In the genomic region with DNA sequence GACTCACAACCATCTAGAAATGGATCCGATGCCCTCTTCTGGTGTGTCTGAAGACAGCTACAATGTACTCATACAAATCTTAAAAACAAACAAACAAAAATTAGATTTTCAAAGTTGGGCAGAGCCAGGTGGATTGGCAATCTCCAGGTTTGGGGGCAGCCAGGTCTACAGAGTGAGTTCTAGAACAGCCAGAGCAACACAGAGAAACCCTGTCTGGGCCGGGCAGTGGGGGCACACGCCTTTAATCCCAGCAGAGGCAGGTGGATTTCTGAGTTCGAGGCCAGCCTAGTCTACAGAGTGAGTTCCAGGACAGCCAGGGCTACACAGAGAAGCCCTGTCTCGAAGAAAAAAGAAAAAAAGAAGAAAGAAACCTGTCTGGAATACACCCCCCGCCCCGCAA, we compare ENCODE assay signal across 10 mouse cellular contexts. TPM values are rescaled to one million over a fixed set of nuclear protein-coding genes. Genes with fewer than 3 reads are reported as not detected.
A peak's percentile ranks its signal among the peaks of the same experiment; 100 is the strongest.
DNase-seq lines count a peak whose midpoint lies in the region; ATAC-seq lines count a peak whose summit lies in the region.
"Not testable (repeated sequence)": the region's sequence is repeated elsewhere in the genome, so short reads cannot be mapped to it uniquely, and the experiment has no call there.
"Had no signal": no experiment of that assay in that cellular context is flagged by ENCODE, and none has a peak within 500 bp of the region (broad histone marks: within the 10 kb centered on the region; RNA-seq: fewer than 3 reads in every experiment).

No protein-coding gene starts in this region.

- H3K4me1 ChIP-seq in kidney, embryonic 15.5 days, result peaks cover 78% of the 10 kb centered on the region
- H3K4me1 ChIP-seq in liver, embryonic 12.5 days, result peaks cover 87% of the 10 kb centered on the region
- H3K4me1 ChIP-seq in stomach, embryonic 15.5 days, result peaks cover 31% of the 10 kb centered on the region

- peaks cover 31% of the 10 kb centered on the region for H3K36me3 ChIP-seq in kidney, embryonic 15.5 days
- peaks cover 30% of the 10 kb centered on the region for H3K36me3 ChIP-seq in liver, embryonic 12.5 days
- not testable (repeated sequence) for H3K36me3 ChIP-seq in macrophage (ENCODE audit: inconsistent target); stomach, embryonic 15.5 days

- not testable (repeated sequence) for H3K9ac ChIP-seq in kidney, embryonic 15.5 days; liver, embryonic 12.5 days; stomach, embryonic 15.5 days

- intact Hi-C loops in heart, postnatal 36 days (cut with DNase I), result not testable (repeated sequence)

- not testable (repeated sequence) for H3K9me3 ChIP-seq in kidney, embryonic 15.5 days (replicated peaks); liver, embryonic 12.5 days (replicated peaks); stomach, embryonic 15.5 days

- ATAC-seq in kidney, embryonic 15.5 days (replicated peaks; ENCODE audit: low FRiP score); liver, embryonic 12.5 days; stomach, embryonic 15.5 days (ENCODE audit: insufficient read depth, low FRiP score, low read depth): not testable (repeated sequence)

- peaks cover 26% of the 10 kb centered on the region for H3K79me2 ChIP-seq in macrophage (ENCODE audit: inconsistent target)

- 84% methylated on average over 7 of the region's 7 CpGs for WGBS in kidney, embryonic 15.5 days
- 81% methylated on average over 7 of the region's 7 CpGs for whole genome bisulfite sequencing in liver, embryonic 12.5 days (ENCODE audit: insufficient replicate concordance)
- 84% methylated on average over 5 of the region's 7 CpGs for WGBS in macrophage (ENCODE audit: missing documents)
- 86% methylated on average over 7 of the region's 7 CpGs for WGBS in stomach, embryonic 15.5 days

- peak overlapping the region; percentile 61; the same call in 1 of the 2 replicates for H3K4me3 ChIP-seq in kidney, embryonic 15.5 days (replicated peaks)
- not testable (repeated sequence) for H3K4me3 ChIP-seq in liver, embryonic 12.5 days; macrophage (ENCODE audit: inconsistent target); stomach, embryonic 15.5 days (replicated peaks)

- H3K27ac ChIP-seq in kidney, embryonic 15.5 days, result peak overlapping the region; percentile 88; the same call in 1 of the 2 replicates
- H3K27ac ChIP-seq in liver, embryonic 12.5 days, result peak overlapping the region; percentile 81; the same call in 1 of the 2 replicates
- peak overlapping the region; percentile 66 for H3K27ac ChIP-seq in macrophage
- peak overlapping the region; percentile 77; the same call in 1 of the 2 replicates for H3K27ac ChIP-seq in stomach, embryonic 15.5 days

- H3K4me2 ChIP-seq in kidney, embryonic 15.5 days, result peak overlapping the region; percentile 96; the same call in 1 of the 2 replicates
- H3K4me2 ChIP-seq in liver, embryonic 12.5 days, result 0 out of 2 replicates have a peak overlapping the region, but pooled peaks have one; percentile 89
- H3K4me2 ChIP-seq in stomach, embryonic 15.5 days, result not testable (repeated sequence)

- DNase-seq in cerebellum, adult 9-11 months, result peak; percentile 68
- peak; percentile 93 for DNase-seq in heart, adult 11 months
- peak; percentile 17 to 18 for DNase-seq in heart, postnatal 36 days

- not testable (repeated sequence) for H3K27me3 ChIP-seq in kidney, embryonic 15.5 days; liver, embryonic 12.5 days (replicated peaks); stomach, embryonic 15.5 days (replicated peaks)

RNA-seq across cellular contexts. Expression of a gene that starts 1.2 kb away (rescaled TPM):
- 10 to 100 TPM; 34.2 to 82.1 TPM for total RNA-seq in heart, postnatal 36 days (2021)
- polyA plus RNA-seq in kidney, embryonic 15.5 days (2015; fragmentation: Nextera tagmentation; extraction: Ambion mirVana), result 12.1 and 13.7 TPM in 2 replicates
- 2.5 and 4.0 TPM in 2 replicates for polyA plus RNA-seq in liver, embryonic 12.5 days (2016; fragmentation: Nextera tagmentation; extraction: Ambion mirVana)
- 100 to 1,000 TPM in 3 of 26 experiments, 10 to 100 TPM in 20, 1 to 10 TPM in 3; 2.1 to 182 (median 41.9) TPM for total RNA-seq in macrophage (2018; cell fraction: chromatin; rRNA removed)
- 10 to 100 TPM in 18 of 26 experiments, 1 to 10 TPM in 8; 1.2 to 30.8 (median 12.4) TPM for total RNA-seq in macrophage (2018; cell fraction: cytosol; rRNA removed)
- total RNA-seq in macrophage (2018; cell fraction: nucleus; rRNA removed), result 100 to 1,000 TPM in 2 of 26 experiments, 10 to 100 TPM in 19, 1 to 10 TPM in 5; 3.2 to 114 (median 23.5) TPM
- 8.8 to 17.5 TPM (median 11.6 TPM) in 3 replicates for polyA plus RNA-seq in macrophage (2018)
- 15.4 and 20.3 TPM in 2 replicates for polyA plus RNA-seq in stomach, embryonic 15.5 days (2015; fragmentation: Nextera tagmentation; extraction: Ambion mirVana)

RNA-seq across cellular contexts. Expression of a gene that starts 5.6 kb away (rescaled TPM):
- 10 to 100 TPM; 50.5 to 72.7 TPM for total RNA-seq in heart, postnatal 36 days (2021)
- 83.5 and 101 TPM in 2 replicates for polyA plus RNA-seq in kidney, embryonic 15.5 days (2015; fragmentation: Nextera tagmentation; extraction: Ambion mirVana)
- 26.3 and 27.5 TPM in 2 replicates for polyA plus RNA-seq in liver, embryonic 12.5 days (2016; fragmentation: Nextera tagmentation; extraction: Ambion mirVana)
- 100 to 1,000 TPM in 20 of 26 experiments, 10 to 100 TPM in 6; 79.4 to 259 (median 167) TPM for total RNA-seq in macrophage (2018; cell fraction: chromatin; rRNA removed)
- total RNA-seq in macrophage (2018; cell fraction: cytosol; rRNA removed), result 10 to 100 TPM; 20.1 to 40.4 (median 26.4) TPM
- total RNA-seq in macrophage (2018; cell fraction: nucleus; rRNA removed), result 100 to 1,000 TPM in 24 of 26 experiments, 10 to 100 TPM in 2; 83.9 to 283 (median 140) TPM
- polyA plus RNA-seq in macrophage (2018), result 23.6 to 47.7 TPM (median 36.7 TPM) in 3 replicates
- polyA plus RNA-seq in stomach, embryonic 15.5 days (2015; fragmentation: Nextera tagmentation; extraction: Ambion mirVana), result 68.5 and 84.6 TPM in 2 replicates

RNA-seq across cellular contexts. Expression of a gene that starts 23.2 kb away (rescaled TPM):
- total RNA-seq in heart, postnatal 36 days (2021), result 1 to 10 TPM; 4.2 to 6.1 TPM
- 60.8 and 64.3 TPM in 2 replicates for polyA plus RNA-seq in kidney, embryonic 15.5 days (2015; fragmentation: Nextera tagmentation; extraction: Ambion mirVana)
- polyA plus RNA-seq in liver, embryonic 12.5 days (2016; fragmentation: Nextera tagmentation; extraction: Ambion mirVana), result 32.0 and 34.8 TPM in 2 replicates
- total RNA-seq in macrophage (2018; cell fraction: chromatin; rRNA removed), result 1 to 10 TPM in 7 of 26 experiments, under 1 TPM in 1, not detected in 18; 0.79 to 3.1 (median 1.5) TPM
- total RNA-seq in macrophage (2018; cell fraction: cytosol; rRNA removed), result 1 to 10 TPM; 1.9 to 5.8 (median 3.9) TPM
- total RNA-seq in macrophage (2018; cell fraction: nucleus; rRNA removed), result 1 to 10 TPM in 18 of 26 experiments, under 1 TPM in 1, not detected in 7; 0.86 to 6.4 (median 2.7) TPM
- 4.1 to 7.3 TPM (median 4.2 TPM) in 3 replicates for polyA plus RNA-seq in macrophage (2018)
- 49.6 and 55.0 TPM in 2 replicates for polyA plus RNA-seq in stomach, embryonic 15.5 days (2015; fragmentation: Nextera tagmentation; extraction: Ambion mirVana)

RNA-seq across cellular contexts. Expression of a gene that starts 26.3 kb away (rescaled TPM):
- total RNA-seq in heart, postnatal 36 days (2021), result not detected
- polyA plus RNA-seq in kidney, embryonic 15.5 days (2015; fragmentation: Nextera tagmentation; extraction: Ambion mirVana), result 0.42 and 0.46 TPM in 2 replicates
- polyA plus RNA-seq in liver, embryonic 12.5 days (2016; fragmentation: Nextera tagmentation; extraction: Ambion mirVana), result 0.44 and 0.46 TPM in 2 replicates
- total RNA-seq in macrophage (2018; cell fraction: chromatin; rRNA removed), result under 1 TPM in 4 of 26 experiments, not detected in 22; 0.49 to 0.63 (median 0.55) TPM
- total RNA-seq in macrophage (2018; cell fraction: cytosol; rRNA removed), result under 1 TPM in 8 of 26 experiments, not detected in 18; 0.07 to 0.14 (median 0.09) TPM
- total RNA-seq in macrophage (2018; cell fraction: nucleus; rRNA removed), result 1 to 10 TPM in 2 of 26 experiments, under 1 TPM in 3, not detected in 21; 0.26 to 1.1 (median 0.44) TPM
- not detected in 3 replicates for polyA plus RNA-seq in macrophage (2018)
- polyA plus RNA-seq in stomach, embryonic 15.5 days (2015; fragmentation: Nextera tagmentation; extraction: Ambion mirVana), result 0.76 and 1.0 TPM in 2 replicates
- total RNA-seq: gastrocnemius, adult 8-10 months; megakaryocyte progenitor cell, adult 5-6 weeks had no signal

RNA-seq across cellular contexts. Expression of a gene that starts 28.5 kb away (rescaled TPM):
- under 1 TPM in 1 of 2 experiments, not detected in 1; 0.22 TPM for total RNA-seq in heart, postnatal 36 days (2021)
- polyA plus RNA-seq in kidney, embryonic 15.5 days (2015; fragmentation: Nextera tagmentation; extraction: Ambion mirVana), result 0.27 and 0.51 TPM in 2 replicates
- 0.14 TPM in 1 of 2 replicates, not detected in the other for polyA plus RNA-seq in liver, embryonic 12.5 days (2016; fragmentation: Nextera tagmentation; extraction: Ambion mirVana)
- total RNA-seq in macrophage (2018; cell fraction: chromatin; rRNA removed), result 1 to 10 TPM in 1 of 26 experiments, under 1 TPM in 8, not detected in 17; 0.49 to 1.0 (median 0.62) TPM
- under 1 TPM in 22 of 26 experiments, not detected in 4; 0.07 to 0.35 (median 0.14) TPM for total RNA-seq in macrophage (2018; cell fraction: cytosol; rRNA removed)
- total RNA-seq in macrophage (2018; cell fraction: nucleus; rRNA removed), result 1 to 10 TPM in 2 of 26 experiments, under 1 TPM in 3, not detected in 21; 0.34 to 1.6 (median 0.50) TPM
- polyA plus RNA-seq in macrophage (2018), result 0.14 to 0.29 TPM in 2 of 3 replicates, not detected in the other
- 0.37 TPM in 2 replicates for polyA plus RNA-seq in stomach, embryonic 15.5 days (2015; fragmentation: Nextera tagmentation; extraction: Ambion mirVana)
- total RNA-seq: megakaryocyte progenitor cell, adult 5-6 weeks had no signal
- polyA plus RNA-seq: neural tube, embryonic 11.5 days had no signal

Comparison
In these comparisons a context has a peak if more than half of its experiments do, and no peak if none do; other contexts are left out.
1. DNase-seq: peak in every context shown above with its lines; median percentile 93 in heart, adult 11 months; 68 in cerebellum, adult 9-11 months; 18 in heart, postnatal 36 days.